Mouse (Mus musculus): ENCODE results near the gene Emilin3.

Emilin3 gene

GRCm38 (mm10) chr2:160872890-160873382, 39.2 kb downstream of the Emilin3 start, which contains the start of gene Zhx3:
Gene Zhx3, minus strand, starts transcription at chr2:160872998.
- peak; percentile 92 for DNase-seq (ENCODE audit: low spot score)

- peak; percentile 78 for DNase-seq (ENCODE audit: low spot score)
Observed at GRCm38 (mm10) chr2:160872395-160872794, 39.7 kb downstream of the Emilin3 start.

GRCm38 (mm10) chr2:160871310-160871709, 40.8 kb downstream of the Emilin3 start:
- no peak for DNase-seq (ENCODE audit: low spot score)

- no peak for DNase-seq (ENCODE audit: low spot score)
Observed at GRCm38 (mm10) chr2:160869446-160869845, 42.7 kb downstream of the Emilin3 start.

GRCm38 (mm10) chr2:160865266-160865665, 46.9 kb downstream of the Emilin3 start:
- no peak for DNase-seq (ENCODE audit: low spot score)

GRCm38 (mm10) chr2:160864112-160864511, 48.0 kb downstream of the Emilin3 start:
- no peak for DNase-seq (ENCODE audit: low spot score)

GRCm38 (mm10) chr2:160860363-160860762, 51.8 kb downstream of the Emilin3 start:
- DNase-seq (ENCODE audit: low spot score) = no peak

All from ovary, postnatal 36 days (tissue).